In genomic region chr4:152221411-152221887, GRCm38 (mm10) we compare ENCODE assay signal across 9 mouse cellular contexts. TPM values are rescaled to one million over a fixed set of nuclear protein-coding genes. Genes with fewer than 3 reads are reported as not detected.
DNase-seq lines count a peak whose midpoint lies in the region; ATAC-seq and TF ChIP-seq lines count a peak whose summit lies in the region.
"Had no signal": no experiment of that assay in that cellular context is flagged by ENCODE, and none has a peak within 500 bp of the region (broad histone marks: within the 10 kb centered on the region; RNA-seq: fewer than 3 reads in every experiment).

No protein-coding gene starts in this region.

- H3K4me3 ChIP-seq in gastrocnemius, adult 2 months = no peak overlapping the region
- H3K4me3 ChIP-seq in heart, embryonic 16.5 days (ENCODE audit: low read length) = no peak overlapping the region
- no peak overlapping the region for H3K4me3 ChIP-seq in lung, embryonic 16.5 days (ENCODE audit: low read length)
- H3K4me3 ChIP-seq in stomach, embryonic 14.5 days (ENCODE audit: low read depth, low read length) = no peak overlapping the region
- H3K4me3 ChIP-seq: limb, embryonic 13.5 days had no signal

- H3K9ac ChIP-seq in heart, embryonic 16.5 days (ENCODE audit: low read length) = no peak overlapping the region
- no peak overlapping the region for H3K9ac ChIP-seq in lung, embryonic 16.5 days (ENCODE audit: low read length)
- no peak overlapping the region for H3K9ac ChIP-seq in stomach, embryonic 14.5 days (replicated peaks; ENCODE audit: low read depth, low read length)
- H3K9ac ChIP-seq: limb, embryonic 13.5 days had no signal

- peaks cover 10% of the 10 kb centered on the region; the same call in 1 of the 2 replicates for H3K36me3 ChIP-seq in heart, embryonic 16.5 days (ENCODE audit: control insufficient read depth, insufficient read depth)
- H3K36me3 ChIP-seq in lung, embryonic 16.5 days (ENCODE audit: control insufficient read depth, insufficient read depth, low read length) = no peaks in the 10 kb centered on the region
- H3K36me3 ChIP-seq in stomach, embryonic 14.5 days (ENCODE audit: control insufficient read depth, insufficient read depth, low read length) = no peaks in the 10 kb centered on the region; the same call in none of the 2 replicates
- H3K36me3 ChIP-seq: limb, embryonic 13.5 days had no signal

- WGBS in heart, embryonic 16.5 days = 42% methylated on average over 9 of the region's 9 CpGs
- WGBS in lung, embryonic 16.5 days = 35% methylated on average over 9 of the region's 9 CpGs
- WGBS in stomach, embryonic 14.5 days = 50% methylated on average over 9 of the region's 9 CpGs

- H3K9me3 ChIP-seq in heart, embryonic 16.5 days (replicated peaks; ENCODE audit: control insufficient read depth, low read length) = no peaks in the 10 kb centered on the region
- no peaks in the 10 kb centered on the region for H3K9me3 ChIP-seq in lung, embryonic 16.5 days (ENCODE audit: control insufficient read depth, low read length)
- no peaks in the 10 kb centered on the region for H3K9me3 ChIP-seq in stomach, embryonic 14.5 days (ENCODE audit: control insufficient read depth, low read depth, low read length)
- H3K9me3 ChIP-seq: limb, embryonic 13.5 days had no signal

- peak; percentile 76 for ATAC-seq in heart, embryonic 16.5 days (replicated peaks; ENCODE audit: extremely low read depth, insufficient read depth, low FRiP score)
- peak; percentile 59 for ATAC-seq in lung, embryonic 16.5 days (ENCODE audit: low read depth)
- peak; percentile 30; the same call in 1 of the 2 replicates for ATAC-seq in stomach, embryonic 14.5 days (ENCODE audit: insufficient number of reproducible peaks, insufficient read depth, low FRiP score, low read depth)

- no peak overlapping the region for H3K4me2 ChIP-seq in heart, embryonic 16.5 days (ENCODE audit: low read depth, low read length)
- no peak overlapping the region for H3K4me2 ChIP-seq in lung, embryonic 16.5 days (ENCODE audit: low read depth, low read length)
- H3K4me2 ChIP-seq in stomach, embryonic 14.5 days (replicated peaks; ENCODE audit: low read depth, low read length) = no peak overlapping the region
- H3K4me2 ChIP-seq: limb, embryonic 13.5 days had no signal

- H3K4me1 ChIP-seq in heart, embryonic 16.5 days (ENCODE audit: control insufficient read depth, insufficient read depth, low read length) = peaks cover 10% of the 10 kb centered on the region
- H3K4me1 ChIP-seq in lung, embryonic 16.5 days (replicated peaks; ENCODE audit: control insufficient read depth, insufficient read depth, low read length) = peaks cover 16% of the 10 kb centered on the region
- H3K4me1 ChIP-seq in stomach, embryonic 14.5 days (ENCODE audit: control insufficient read depth, insufficient read depth, low read length) = peaks cover 12% of the 10 kb centered on the region; the same call in 1 of the 2 replicates

- no peaks in the 10 kb centered on the region for H3K27me3 ChIP-seq in heart, embryonic 16.5 days (ENCODE audit: control insufficient read depth, insufficient read depth, low read length)
- no peaks in the 10 kb centered on the region for H3K27me3 ChIP-seq in lung, embryonic 16.5 days (ENCODE audit: control insufficient read depth, insufficient read depth, low read depth, low read length)
- H3K27me3 ChIP-seq in stomach, embryonic 14.5 days (ENCODE audit: control insufficient read depth, insufficient read depth, low read length) = no peaks in the 10 kb centered on the region
- H3K27me3 ChIP-seq: limb, embryonic 13.5 days had no signal

- TF ChIP-seq CTCF in gastrocnemius, adult 2 months (IDR thresholded peaks at IDR 0.05) = no peak

- intact Hi-C loops in gastrocnemius, adult 2 months (cut with DNase I) = no loop called here

- peak overlapping the region; percentile 28; the same call in 1 of the 2 replicates for H3K27ac ChIP-seq in gastrocnemius, adult 2 months
- peak overlapping the region; percentile 32; the same call in 1 of the 2 replicates for H3K27ac ChIP-seq in heart, embryonic 16.5 days (ENCODE audit: low read length)
- H3K27ac ChIP-seq in lung, embryonic 16.5 days (ENCODE audit: low read length) = peak overlapping the region; percentile 7
- H3K27ac ChIP-seq in stomach, embryonic 14.5 days (ENCODE audit: low read length) = peak overlapping the region; percentile 44; the same call in 1 of the 2 replicates
- H3K27ac ChIP-seq: limb, embryonic 13.5 days had no signal

- no peak for DNase-seq in gastrocnemius, adult 2 months
- no peak for DNase-seq in gastrocnemius, adult 18-20 months (ENCODE audit: low spot score)
- peak; percentile 43 for DNase-seq in R1 (ENCODE audit: low read depth, low spot score)
- no peak for DNase-seq in adrenal gland, adult 18-20 months (ENCODE audit: low spot score in 2 of 2)
- no peak for DNase-seq in gastrocnemius, postnatal 25 days

RNA-seq across cellular contexts. Expression of gene Acot7, which starts 43.5 kb away (rescaled TPM):
- total RNA-seq in gastrocnemius, adult 2 months (2021) = 10 to 100 TPM; 12.7 to 22.8 TPM
- 10 to 100 TPM; 16.2 to 18.8 TPM for total RNA-seq in gastrocnemius, adult 18-20 months (2021)
- 67.7 and 68.0 TPM in 2 replicates for polyA plus RNA-seq in heart, embryonic 16.5 days (2015; fragmentation: Nextera tagmentation; extraction: Ambion mirVana)
- 66.5 and 69.0 TPM in 2 replicates for polyA plus RNA-seq in lung, embryonic 16.5 days (2015; fragmentation: Nextera tagmentation; extraction: Ambion mirVana)
- 71.4 and 72.4 TPM in 2 replicates for polyA plus RNA-seq in stomach, embryonic 14.5 days (2014; fragmentation: Nextera tagmentation; extraction: Ambion mirVana)
- total RNA-seq in adrenal gland, adult 18-20 months (2021) = 10 to 100 TPM; 45.7 to 54.0 TPM
- total RNA-seq in gastrocnemius, postnatal 25 days (2021) = 10 to 100 TPM; 15.4 to 19.1 TPM

RNA-seq across cellular contexts. Expression of gene Gpr153, which starts 52.6 kb away (rescaled TPM):
- 1 to 10 TPM; 3.4 to 7.3 TPM for total RNA-seq in gastrocnemius, adult 2 months (2021)
- total RNA-seq in gastrocnemius, adult 18-20 months (2021) = 1 to 10 TPM; 3.4 to 4.5 TPM
- polyA plus RNA-seq in heart, embryonic 16.5 days (2015; fragmentation: Nextera tagmentation; extraction: Ambion mirVana) = 8.4 and 10.4 TPM in 2 replicates
- polyA plus RNA-seq in lung, embryonic 16.5 days (2015; fragmentation: Nextera tagmentation; extraction: Ambion mirVana) = 8.3 and 8.5 TPM in 2 replicates
- 14.2 and 19.1 TPM in 2 replicates for polyA plus RNA-seq in stomach, embryonic 14.5 days (2014; fragmentation: Nextera tagmentation; extraction: Ambion mirVana)
- total RNA-seq in adrenal gland, adult 18-20 months (2021) = 1 to 10 TPM; 5.3 to 7.4 TPM
- 10 to 100 TPM in 1 of 2 experiments, 1 to 10 TPM in 1; 9.9 to 11.0 TPM for total RNA-seq in gastrocnemius, postnatal 25 days (2021)
